Mouse (Mus musculus) leukemia stem cell, adult 10-12 weeks (primary cell): ENCODE results near the gene Dnajc7. TPM values are rescaled to one million over a fixed set of nuclear protein-coding genes. Genes with fewer than 3 reads are reported as not detected.

Experiments used
- polyA plus RNA-seq: library from polyadenylated mRNA; stranded (reverse); fragments of >175 nt; gene quantifications from 2 replicates; pipeline ENCODE4 v1.2.3, GENCODE M21; 2012; ENCODE audit warnings: low replicate concordance

The Dnajc7 gene
- polyA plus RNA-seq, result 21.8 and 31.1 TPM in 2 replicates

DNA sequence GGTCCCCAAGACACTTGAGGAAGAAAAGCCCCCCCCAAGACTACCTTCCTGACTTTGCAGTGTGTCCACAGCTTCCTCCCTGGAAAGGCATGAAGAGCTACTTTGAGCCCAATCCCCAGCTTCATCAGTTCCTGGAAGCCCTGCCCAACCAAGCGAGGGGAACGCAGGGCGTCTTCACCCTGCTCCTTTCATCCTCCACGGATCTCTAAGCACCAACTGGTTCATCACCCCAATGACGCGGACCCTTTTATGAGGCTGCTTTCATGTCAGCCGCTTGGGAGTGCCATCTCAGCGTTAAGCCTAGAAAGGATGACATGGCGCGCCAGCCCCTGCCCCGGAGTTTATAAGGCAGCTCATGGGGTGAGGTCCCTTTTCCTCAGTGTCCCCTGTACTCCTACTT, at the start of gene Dnajc7:
Gene Dnajc7 (minus strand): TSS at position 187 of the 400 bp plus-strand sequence.

DNA sequence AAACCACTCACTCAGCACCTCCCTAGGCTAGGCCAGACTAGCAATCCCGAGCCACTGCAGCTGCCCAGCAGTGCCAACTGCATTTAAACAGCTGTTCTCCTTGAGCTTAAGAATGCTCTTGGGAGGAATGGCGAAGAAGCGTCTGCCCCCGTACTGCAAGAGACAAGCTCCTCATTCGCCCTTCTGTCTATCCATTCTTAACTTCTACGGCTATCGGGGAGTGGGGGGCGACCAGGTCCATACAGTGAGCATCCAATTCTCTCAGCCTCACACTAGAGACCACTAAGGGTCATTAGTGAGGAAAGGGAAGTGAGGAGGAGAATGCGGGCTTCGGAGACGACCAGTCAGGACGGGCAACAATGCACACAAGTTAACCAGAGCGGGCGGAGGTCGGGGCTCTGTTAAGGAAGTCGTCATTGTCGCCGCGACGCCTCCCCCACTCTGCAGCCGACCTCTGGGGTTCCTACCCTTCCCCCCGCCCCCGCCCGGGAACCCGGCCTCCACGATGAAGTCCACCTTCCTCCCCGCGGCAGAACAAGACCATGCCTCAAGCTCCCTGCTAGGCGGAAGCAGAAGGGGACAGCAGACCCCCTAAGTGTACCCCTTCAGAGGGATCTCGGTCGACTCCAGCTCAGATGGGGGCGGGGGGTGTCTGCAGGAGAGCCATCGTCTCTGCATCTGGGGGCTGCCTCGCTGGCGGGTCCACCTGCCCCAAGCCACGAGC, 1.0 kb downstream of the Dnajc7 start, which contains the start of gene Nkiras2:
Gene Nkiras2 (plus strand): TSS at position 484 of the 724 bp plus-strand sequence.

DNA sequence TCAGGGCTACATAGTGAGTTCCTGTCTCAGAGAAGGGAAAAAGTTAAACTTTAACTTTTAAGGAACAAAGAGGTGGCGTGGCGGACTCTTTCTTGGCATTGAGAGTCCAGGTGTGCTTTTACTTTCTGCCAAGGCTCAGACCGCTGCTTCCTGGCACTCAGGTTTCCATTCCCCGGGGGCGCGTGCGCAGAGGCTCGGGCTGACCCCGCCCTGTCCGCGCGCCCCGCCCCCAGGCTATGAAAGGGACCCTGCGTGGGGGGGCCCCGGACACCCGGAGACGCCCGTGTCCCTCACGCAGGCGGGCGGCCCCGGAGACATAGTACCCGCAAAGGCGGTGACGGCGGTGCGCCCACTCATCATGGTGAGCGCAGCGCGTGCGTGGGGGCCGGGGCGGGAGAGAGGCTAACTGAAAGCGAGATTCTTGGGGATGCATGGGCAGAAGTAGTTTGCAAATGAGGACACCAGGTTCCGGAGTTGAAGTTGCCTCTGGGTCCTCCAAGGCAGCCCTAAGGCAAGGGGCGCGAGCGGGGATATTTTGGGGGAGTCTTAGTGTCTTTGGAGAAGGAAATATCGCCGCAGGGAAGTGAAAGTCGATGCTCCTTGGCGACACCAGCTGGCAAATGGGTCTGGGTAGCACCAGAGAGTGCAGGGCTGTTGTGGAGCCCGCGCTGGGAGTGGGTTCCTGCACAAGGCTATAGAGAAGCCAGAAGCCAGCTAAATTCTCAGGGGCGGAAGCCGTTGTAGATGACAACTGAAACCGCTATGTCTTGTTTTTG, 45.1 kb downstream of the Dnajc7 start, which contains the start of gene Cnp:
Gene Cnp (plus strand): TSS at position 197 of the 776 bp plus-strand sequence.

DNA sequence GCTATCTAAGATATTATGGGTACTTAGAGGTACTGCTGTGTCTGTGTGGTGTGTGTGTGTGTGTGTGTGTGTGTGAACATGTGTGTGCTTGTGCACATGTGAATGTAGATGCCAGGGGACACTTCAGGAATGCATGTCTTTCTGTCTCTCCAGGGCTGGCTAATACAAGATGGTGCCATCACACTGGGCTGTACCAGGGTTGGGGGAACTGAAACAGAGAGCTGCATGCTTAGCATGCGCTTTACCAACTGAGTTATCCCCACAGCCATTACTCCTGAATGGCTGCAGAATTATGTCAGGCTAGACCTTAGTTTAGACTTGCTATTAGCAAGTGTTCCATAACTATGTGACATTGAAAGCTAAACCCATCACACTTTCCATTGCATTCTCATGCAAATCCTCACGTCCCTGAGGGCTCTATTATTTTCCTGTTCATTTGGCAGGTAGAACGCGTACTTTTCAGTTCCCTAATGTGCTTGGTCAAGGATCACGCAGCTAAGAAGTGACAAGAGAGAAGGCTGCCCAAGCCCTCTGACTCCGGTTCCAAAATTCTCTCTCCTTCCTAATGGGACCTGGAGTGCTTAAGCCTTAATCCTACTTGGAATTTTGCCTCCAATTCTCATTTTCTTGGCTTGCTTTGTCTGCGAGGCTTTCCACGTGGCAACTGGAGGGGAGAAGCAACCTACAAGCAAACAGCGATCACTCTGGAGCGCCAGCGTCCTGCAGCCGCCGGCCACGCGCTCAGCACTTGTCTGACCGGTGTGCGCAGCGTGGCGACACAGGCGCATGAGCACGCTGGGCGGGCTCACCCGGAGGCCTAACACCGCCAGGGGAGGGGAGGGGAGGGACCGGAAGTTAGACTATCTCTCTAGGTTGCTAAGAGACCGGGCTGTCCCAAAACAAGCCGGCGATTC, 74.9 kb downstream of the Dnajc7 start, which contains the start of gene Ttc25:
Gene Ttc25 (plus strand): TSS at position 776 of the 914 bp plus-strand sequence.

Other genes starting within 250 kb of the Dnajc7 start
- 24.0 and 30.2 TPM in 2 replicates for gene Jup, start 222.4 kb downstream of the Dnajc7 start, polyA plus RNA-seq
- gene P3h4, start 205.3 kb downstream of the Dnajc7 start, polyA plus RNA-seq, result 0.80 and 1.4 TPM in 2 replicates
- 3.6 and 3.7 TPM in 2 replicates for gene Fkbp10, start 204.5 kb downstream of the Dnajc7 start, polyA plus RNA-seq
- gene Nt5c3b, start 178.4 kb downstream of the Dnajc7 start, polyA plus RNA-seq, result 58.2 and 66.2 TPM in 2 replicates
- not detected in 2 replicates for gene Klhl10, start 178.3 kb downstream of the Dnajc7 start, polyA plus RNA-seq
- gene Klhl11, start 147.4 kb downstream of the Dnajc7 start, polyA plus RNA-seq, result 2.6 and 3.0 TPM in 2 replicates
- gene Acly, start 92.2 kb downstream of the Dnajc7 start, polyA plus RNA-seq, result 4.5 and 57.8 TPM in 2 replicates
- gene Ttc25, start 74.6 kb downstream of the Dnajc7 start, polyA plus RNA-seq, result not detected in 2 replicates
- 26.2 and 47.0 TPM in 2 replicates for gene Cnp, start 45.3 kb downstream of the Dnajc7 start, polyA plus RNA-seq
- 15.7 and 34.6 TPM in 2 replicates for gene Nkiras2, start 924 bp downstream of the Dnajc7 start, polyA plus RNA-seq
- not detected in 2 replicates for gene Zfp385c, start 72.3 kb upstream of the Dnajc7 start, polyA plus RNA-seq
- 28.8 and 34.9 TPM in 2 replicates for gene Dhx58, start 84.1 kb upstream of the Dnajc7 start, polyA plus RNA-seq
- gene Kat2a, start 92.3 kb upstream of the Dnajc7 start, polyA plus RNA-seq, result 93.8 and 113 TPM in 2 replicates
- 0.71 TPM in 1 of 2 replicates, not detected in the other for gene Hspb9, start 93.7 kb upstream of the Dnajc7 start, polyA plus RNA-seq
- gene Rab5c, start 118.0 kb upstream of the Dnajc7 start, polyA plus RNA-seq, result 394 and 541 TPM in 2 replicates
- 0.09 and 0.55 TPM in 2 replicates for gene Kcnh4, start 139.8 kb upstream of the Dnajc7 start, polyA plus RNA-seq
- gene Hcrt, start 142.8 kb upstream of the Dnajc7 start, polyA plus RNA-seq, result not detected in 2 replicates
- gene Ghdc, start 150.8 kb upstream of the Dnajc7 start, polyA plus RNA-seq, result 6.6 and 9.5 TPM in 2 replicates
- gene Stat5b, start 230.6 kb upstream of the Dnajc7 start, polyA plus RNA-seq, result 27.4 and 38.6 TPM in 2 replicates
- 25.8 and 32.3 TPM in 2 replicates for gene Stat5a, start 239.2 kb upstream of the Dnajc7 start, polyA plus RNA-seq